Mouse (Mus musculus) large intestine, adult 2 months (tissue): ENCODE data around the gene Tgfbi. TPM values are rescaled to one million over a fixed set of nuclear protein-coding genes. Genes with fewer than 3 reads are reported as not detected.

Experiments
- DNase-seq: peaks from one replicate; pipeline ENCODE4 v3.0.0-alpha.2; 2012; ENCODE audit warnings: low read depth, low spot score
- WGBS: fragments of 180-500 bp; shearing (Covaris S2); methylation state at CpG from one replicate; pipeline ENCODE4 v1.1.7; 2018; 5-methylcytosine and 5-hydroxymethylcytosine counted together
- polyA plus RNA-seq: library from polyadenylated mRNA; depleted of rRNA; stranded (reverse); fragments of >200 nt; gene quantifications from 2 replicates; pipeline ENCODE4 v1.2.3, GENCODE M21; 2012

The Tgfbi gene
- polyA plus RNA-seq, 1 experiment, result 147 TPM

DNA sequence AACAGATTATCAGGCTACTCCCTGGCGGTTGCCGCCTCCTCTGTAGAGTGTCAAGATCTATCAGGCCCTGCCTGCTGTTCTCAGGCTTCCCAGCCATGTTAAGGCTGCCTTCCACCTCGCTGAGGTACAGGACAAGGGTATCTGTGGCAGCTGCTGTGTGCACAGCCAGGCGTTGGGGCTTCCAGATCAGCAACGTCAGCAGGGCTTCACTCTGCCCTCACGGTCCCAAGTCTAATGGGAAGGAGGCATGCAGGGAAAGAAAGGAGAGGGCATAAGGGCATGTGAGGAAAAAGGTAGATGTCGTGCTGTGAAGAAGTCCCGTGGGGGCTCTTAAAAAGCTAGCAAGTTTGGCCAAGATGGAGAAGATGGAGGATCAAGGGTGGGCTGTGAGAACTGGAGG is 14.1 kb upstream of the Tgfbi start:
- no peak for DNase-seq
- 86% methylated on average over 8 of the region's 8 CpGs for WGBS

DNA sequence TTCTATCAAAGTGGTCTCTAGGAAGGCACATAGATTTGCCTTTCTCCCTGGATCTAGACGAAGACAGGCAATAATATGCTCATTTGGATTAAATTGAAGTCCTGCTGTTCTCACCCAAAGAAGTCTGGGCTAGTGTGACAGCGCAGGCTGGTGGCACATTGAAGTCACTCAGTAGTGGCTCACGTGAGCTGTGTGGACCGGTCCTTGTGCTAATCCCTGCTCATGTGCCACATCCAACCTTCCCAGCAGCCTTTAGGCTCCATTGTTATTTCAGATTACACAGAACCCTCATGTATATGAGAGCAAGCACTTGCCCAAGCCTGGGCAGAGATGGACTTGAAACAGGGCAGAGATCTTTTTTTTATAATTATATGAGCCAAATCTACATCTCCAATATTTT is 12.0 kb upstream of the Tgfbi start:
- WGBS, result 79% methylated on average over 4 of the region's 4 CpGs
- no peak for DNase-seq

DNA sequence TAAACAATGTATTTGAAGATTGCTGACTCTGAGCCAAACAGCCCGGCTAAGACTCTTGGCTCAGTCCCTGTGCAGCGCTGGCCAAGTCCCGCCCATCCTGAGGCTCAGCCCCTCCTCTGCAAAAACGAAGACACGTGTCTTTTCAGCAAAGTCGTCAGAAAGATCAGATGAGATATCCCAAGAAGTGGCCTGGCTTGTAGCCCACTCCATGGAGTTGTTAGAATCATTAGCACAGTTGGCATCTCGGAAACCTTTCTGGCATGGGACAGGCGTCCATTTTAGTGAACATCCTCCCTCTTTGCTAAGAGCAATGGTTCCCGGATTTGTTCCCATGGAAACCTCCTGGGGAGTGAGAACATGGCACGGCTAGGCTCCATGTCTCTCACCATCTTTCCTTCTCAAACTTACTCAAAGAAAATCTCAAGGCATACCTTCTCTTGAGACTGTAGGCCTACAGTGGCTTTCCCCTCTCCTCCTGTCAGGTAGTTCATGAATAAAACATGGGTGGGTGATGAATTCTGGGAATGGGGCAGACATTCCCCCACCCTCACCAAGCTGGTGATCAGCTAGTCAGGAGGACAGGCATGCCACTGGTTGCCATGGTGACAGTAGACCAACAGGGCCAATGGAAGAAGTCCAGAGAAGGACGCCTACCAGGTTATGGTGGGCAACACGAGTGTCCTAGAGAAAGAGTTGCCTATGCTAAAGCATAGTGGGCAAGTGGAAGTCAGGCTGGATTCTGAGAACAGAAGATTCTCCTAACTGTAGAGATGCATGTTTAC is 11.3 kb upstream of the Tgfbi start:
- WGBS, result 26% methylated on average over 12 of the region's 12 CpGs
- no peak for DNase-seq

DNA sequence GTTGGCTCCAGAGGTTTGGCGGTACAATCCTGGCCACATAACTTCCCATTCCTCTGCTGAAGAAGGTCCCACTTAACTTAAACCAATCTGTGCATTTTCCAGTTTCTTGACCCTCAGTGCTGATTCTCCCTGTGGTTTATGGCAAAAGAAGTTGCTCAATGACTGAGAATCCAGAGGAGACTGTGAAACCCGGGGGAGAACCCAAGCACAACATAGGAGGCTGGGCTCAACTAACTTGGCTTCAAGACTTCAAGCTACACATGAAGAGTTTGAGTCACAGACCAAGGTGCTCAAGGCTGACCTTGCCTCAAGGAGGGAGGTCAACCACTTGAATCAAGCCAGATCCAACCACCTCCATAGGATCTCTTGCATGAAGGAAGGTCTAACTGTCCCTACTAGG is 9.8 kb upstream of the Tgfbi start:
- no peak for DNase-seq
- WGBS, result 86% methylated on average over 2 of the region's 2 CpGs

DNA sequence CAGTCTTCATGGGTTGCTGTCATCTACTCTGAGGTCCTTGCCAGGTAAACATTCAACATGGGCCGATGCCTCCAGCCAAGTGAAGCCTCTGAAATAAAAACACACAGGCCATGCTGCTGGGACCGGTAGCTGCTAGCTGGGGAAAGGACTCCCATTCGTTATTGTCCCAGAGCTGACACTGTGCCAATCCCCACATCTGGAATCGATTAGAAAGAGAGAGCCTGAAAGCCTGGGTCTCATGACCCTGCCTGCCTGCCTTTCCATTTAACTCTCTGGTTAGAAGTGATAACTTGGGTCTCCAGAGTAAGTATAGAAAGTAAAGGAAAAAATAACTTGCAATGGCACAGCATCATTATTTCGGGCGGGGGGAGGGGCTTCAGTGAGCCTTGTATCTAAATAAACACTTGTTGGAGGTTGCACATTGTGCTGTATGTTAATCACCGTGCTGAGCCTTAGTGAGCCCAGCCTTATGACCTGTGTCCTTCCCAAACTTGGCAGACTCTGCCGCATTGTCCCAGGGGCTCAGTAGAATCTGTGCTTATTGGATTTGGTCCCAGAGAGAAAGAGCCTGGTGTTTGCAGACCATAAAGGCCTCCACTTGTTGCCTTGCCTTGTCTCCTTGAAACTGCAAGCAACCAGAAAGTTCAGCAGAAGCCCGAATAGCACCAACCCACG is 9.0 kb upstream of the Tgfbi start:
- 10% methylated on average over 10 of the region's 10 CpGs for WGBS

DNA sequence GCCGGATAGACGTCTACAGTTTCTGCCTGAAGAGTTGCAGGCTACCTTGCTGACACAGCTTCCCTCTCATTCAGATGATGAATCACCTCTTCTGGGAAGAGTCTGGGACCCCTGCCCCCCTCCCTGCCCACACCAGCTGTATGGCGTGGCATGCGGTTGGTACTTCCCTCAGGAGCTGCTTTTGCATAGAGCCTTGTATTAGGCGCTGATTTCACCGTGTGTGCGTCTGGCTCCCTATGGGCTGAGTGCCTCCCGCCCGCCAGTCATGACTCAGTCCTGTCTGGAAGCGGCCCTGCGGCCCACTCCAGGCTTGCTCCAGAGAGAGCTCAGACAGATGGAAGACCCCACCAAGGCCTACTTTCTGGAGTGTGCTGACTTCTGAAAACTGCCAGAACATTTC is 8.1 kb upstream of the Tgfbi start:
- no peak for DNase-seq
- 54% methylated on average over 11 of the region's 11 CpGs for WGBS

More for the DNA sequence above, 9.0 kb upstream of the Tgfbi start:
- no peak for DNase-seq

DNA sequence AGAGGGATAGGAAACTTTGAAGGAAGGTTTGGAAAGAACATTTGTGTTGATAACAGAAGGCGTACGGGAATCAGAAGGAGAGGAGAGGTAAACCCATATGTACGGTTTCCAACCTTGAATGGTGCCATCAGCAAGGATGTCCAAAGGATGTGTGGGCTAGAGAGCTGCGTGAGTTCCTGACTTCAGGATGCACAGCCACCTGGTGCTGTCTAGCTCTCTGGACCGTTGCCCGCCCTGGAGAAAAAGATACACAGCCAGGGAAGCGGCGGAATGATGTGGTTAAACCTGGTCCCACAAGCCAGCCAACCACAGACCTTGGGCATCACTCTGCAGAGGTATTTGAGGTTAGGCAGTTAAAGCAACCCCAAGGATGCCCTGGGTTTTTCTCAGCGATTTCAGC is 3.8 kb upstream of the Tgfbi start:
- 86% methylated on average over 9 of the region's 9 CpGs for WGBS
- no peak for DNase-seq

DNA sequence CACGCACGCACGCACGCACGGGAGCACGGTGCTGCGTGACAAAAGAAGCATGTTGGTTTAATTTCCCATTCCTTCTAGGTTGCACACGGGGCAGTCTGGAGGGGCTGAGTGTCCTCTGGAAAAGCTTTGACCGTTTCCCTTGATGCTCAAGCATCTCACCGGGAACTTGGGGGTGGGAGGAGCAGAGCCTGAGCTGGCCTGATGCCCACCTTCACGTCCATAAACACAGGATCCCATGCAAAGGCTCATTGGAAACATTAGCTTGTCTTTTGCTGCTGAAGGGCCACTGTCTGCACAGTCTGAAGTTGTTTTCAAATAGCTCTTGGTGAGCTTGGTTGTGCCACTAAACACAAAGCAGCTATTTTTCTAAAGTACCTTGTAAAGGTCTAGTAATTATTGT is 2.6 kb upstream of the Tgfbi start:
- DNase-seq, result no peak
- WGBS, result 65% methylated on average over 11 of the region's 11 CpGs

DNA sequence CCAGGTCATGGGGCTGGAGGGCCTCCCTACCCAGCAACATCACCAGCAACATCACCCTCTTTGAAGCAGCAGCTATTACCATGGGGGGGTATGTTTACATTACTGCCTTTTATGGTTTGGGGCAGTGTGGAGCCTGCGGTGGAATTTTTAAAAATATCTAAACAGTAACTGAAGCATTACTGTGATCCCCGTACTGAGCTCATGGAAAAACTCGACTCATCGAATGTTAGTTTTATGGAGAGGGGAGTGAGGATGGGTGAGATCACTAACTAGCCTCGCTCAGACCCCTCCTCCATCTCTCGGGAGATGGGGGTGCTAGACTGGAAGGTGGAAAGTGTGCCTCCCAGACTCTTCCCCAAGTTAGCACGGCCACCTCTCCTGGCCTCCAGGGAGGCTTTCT is 2.1 kb upstream of the Tgfbi start:
- WGBS, result 30% methylated on average over 7 of the region's 7 CpGs

DNA sequence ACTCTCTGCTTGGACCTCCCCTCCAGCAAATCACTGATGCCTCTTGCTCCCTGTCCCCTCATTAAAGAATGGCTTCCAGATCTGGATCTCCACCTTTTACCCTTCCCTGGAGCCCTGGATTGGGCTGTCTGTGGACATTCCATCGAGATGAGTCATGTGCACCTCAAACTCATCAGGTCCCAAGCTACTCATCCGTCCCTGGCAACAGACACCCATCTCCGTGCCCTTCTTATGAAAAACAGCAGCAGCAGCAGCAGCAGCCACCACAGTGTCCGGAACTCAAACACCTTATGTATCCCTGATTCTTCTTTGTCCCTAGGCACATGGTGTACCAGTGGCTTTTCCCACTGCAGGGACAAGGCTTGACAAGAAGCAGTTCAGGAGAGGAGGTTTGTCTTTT is 1.5 kb upstream of the Tgfbi start:
- DNase-seq, result no peak
- 67% methylated on average over 4 of the region's 4 CpGs for WGBS

More for the DNA sequence above, 2.1 kb upstream of the Tgfbi start:
- no peak for DNase-seq

DNA sequence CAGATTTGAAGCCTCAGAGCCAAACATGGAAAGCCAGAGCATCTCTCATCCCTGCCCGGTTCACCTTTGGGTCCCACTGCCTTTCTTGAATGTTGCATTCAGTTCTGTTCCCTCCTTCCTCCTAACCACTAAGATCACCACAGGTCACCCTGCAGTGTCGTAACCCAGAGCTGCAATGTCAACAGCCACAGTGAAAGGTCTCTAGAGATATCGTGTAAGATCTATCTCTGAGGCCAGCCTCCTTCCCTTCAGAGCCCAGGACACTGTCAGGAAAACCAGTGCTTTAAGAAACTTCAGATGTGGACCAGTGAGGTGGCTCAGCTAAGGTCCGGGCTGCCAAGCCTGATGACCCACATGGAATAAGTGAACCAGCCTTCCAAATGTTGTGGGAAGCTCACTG is 1.8 kb downstream of the Tgfbi start:
- DNase-seq, result no peak
- 70% methylated on average over 4 of the region's 4 CpGs for WGBS

DNA sequence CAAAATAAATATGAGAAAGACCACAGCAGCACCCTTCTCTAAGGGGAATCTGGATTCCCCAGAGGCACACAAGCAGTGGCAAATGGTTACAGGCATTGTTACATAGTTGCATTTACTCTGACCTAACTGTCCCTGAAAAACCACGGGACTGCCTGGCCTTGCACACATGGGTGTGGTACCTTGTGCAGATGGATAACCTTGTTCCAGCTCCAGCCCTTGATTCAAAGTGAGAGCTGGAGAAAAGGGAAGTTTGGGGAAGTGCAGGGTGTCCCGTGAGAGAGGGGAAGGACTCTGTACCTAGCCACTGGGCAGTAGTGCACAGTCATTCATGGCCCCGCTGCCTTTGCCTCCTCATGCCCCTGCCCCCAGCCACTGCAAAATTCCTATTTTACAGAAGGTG is 2.4 kb downstream of the Tgfbi start:
- 6% methylated on average over 3 of the region's 3 CpGs for WGBS
- DNase-seq, result no peak

DNA sequence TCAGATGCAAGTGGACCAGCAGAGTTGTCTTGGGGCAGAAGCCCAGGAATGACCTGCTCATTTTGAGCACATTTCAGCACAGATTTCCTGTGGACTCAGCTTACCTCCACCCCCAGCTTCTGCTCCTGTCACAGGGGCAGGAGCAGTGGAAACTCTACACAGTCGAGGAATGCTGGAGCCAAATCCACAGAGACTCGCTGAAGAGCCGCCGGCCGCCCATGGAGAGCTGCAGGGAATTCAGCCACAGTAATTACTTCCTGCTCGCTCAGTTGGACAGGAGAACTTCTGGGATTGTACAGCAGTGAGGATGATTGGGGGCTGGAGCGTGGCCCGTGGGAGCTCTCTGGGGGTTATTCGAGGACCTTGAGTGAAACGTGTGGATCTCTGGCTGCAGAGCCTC is 3.0 kb downstream of the Tgfbi start:
- no peak for DNase-seq
- 17% methylated on average over 10 of the region's 10 CpGs for WGBS

DNA sequence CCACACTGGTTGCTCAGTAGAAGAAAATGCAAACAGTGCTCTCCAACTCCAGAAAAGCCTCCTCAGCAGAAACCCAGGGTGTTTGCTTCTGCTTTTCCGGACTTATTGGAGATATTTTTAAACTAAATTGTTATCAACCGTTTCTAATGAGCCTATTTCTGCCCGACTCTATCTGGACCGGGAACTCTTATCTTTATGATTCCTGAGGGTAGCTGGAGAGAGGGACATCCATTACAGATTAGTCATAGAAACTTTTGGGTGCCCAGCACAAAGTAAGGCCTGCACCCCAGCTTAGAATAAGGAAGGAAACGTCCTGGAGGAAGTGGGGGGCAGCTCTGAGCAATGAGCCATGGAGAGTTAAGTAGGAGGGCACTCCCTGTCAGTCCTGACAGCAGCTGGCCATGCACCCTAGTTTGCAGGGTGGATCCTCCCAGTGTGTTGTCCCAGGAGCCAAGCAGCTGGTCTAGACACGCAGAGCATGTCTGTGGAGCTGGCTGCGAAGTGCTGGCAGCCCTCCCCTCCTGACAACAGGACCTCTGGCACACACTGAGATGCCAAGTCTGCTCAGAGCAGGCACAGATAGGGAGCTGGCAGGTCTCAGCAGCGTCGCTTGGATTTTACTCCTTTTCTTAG is 4.2 kb downstream of the Tgfbi start:
- no peak for DNase-seq
- WGBS, result 28% methylated on average over 9 of the region's 9 CpGs

DNA sequence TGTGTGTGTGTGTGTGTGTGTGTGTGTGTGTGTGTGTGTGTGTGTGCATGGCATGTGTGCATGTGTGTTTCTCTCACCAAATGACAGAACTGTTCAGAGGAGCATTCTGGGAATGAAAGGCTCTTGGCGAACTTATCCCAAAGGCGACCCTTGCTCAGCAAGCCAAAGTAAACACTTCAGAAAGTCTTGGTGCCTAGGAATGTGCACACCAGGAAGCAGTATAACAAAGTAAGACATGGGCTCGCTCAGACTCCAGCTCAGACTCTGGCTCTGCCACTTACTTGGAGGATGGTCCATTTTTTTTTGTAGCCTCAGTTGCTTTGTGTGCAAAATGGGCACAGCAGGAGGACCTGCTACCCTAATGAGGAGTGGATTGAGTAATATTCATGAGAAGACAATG is 5.4 kb downstream of the Tgfbi start:
- DNase-seq, result no peak
- 26% methylated on average over 3 of the region's 3 CpGs for WGBS

DNA sequence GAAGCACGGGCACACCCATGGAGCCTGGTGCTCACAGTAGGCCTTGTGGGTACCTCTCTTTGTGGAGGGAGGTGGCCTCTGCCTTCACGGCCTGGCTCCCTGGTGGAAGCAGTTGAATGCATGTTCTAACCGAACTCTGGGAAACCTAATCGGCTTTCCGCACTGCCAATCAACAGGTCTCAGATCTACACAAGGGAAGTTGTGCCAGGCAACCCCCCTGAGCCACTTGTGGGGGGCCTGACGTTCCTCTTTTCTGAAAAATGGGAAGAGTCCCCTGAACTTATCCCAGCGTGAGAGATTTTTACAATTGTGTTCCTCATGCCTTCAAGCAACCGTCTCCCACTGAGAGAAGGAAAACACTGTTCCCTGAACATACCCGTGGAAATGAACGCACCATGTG is 5.9 kb downstream of the Tgfbi start:
- DNase-seq, result no peak
- 78% methylated on average over 10 of the region's 10 CpGs for WGBS

DNA sequence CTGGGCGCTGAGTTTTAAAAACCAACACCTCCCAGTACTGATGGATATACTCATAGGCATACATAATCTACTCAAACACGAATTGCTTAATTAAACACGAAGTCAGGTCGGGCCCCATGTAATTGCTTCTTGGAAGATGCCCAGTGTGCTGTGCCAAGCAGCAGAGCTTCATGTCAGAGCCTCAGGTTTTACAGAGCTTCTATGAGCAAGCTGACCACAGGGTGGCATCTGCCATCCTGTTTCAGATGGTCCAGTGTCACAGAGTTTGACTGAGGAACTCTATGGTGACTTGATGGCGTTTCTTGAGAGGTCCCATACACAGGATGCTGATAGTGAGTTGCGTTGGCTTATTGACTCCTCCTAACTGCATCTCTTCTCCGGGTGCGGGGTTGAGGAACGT is 6.5 kb downstream of the Tgfbi start:
- 16% methylated on average over 9 of the region's 9 CpGs for WGBS
- DNase-seq, result no peak

DNA sequence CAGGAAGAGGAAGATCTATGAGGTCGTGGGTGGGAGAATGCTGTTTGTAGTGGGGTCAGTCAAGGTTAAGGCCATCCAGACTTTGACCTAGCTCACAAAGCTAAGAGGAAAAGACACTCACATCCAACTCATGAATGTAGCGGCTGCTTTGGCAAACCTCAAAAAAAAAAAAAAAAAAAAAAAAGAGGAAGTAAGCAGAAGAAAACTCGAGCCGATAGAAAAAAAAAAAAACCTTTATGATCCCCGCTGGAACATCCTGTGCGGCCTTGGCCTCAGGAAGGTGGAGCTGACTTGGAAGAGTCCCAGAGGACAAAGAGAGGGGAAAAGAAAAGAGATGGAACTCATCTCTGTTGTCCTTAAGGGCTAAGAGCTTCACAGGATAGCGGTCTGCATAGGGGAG is 7.1 kb downstream of the Tgfbi start:
- 14% methylated on average over 7 of the region's 7 CpGs for WGBS
- DNase-seq, result no peak

DNA sequence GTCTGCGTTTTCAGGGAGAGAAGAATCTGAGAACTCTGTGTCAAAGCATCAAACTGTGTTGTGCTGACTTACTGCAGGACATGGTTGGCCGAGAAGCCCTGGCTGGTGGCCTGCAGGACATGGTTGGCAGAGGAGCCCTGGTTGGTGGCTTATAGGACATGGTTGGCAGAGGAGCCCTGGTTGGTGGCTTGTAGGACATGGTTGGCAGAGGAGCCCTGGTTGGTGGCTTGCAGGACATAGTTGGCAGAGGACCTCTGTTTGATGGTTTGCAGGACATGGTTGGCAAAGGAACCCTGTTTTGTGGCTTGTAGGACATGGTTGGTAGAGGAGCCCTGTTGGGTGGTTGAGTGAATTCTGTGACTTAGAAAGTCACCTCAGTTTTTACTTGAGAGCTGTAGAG is 7.9 kb downstream of the Tgfbi start:
- 91% methylated on average over 2 of the region's 2 CpGs for WGBS
- DNase-seq, result no peak

DNA sequence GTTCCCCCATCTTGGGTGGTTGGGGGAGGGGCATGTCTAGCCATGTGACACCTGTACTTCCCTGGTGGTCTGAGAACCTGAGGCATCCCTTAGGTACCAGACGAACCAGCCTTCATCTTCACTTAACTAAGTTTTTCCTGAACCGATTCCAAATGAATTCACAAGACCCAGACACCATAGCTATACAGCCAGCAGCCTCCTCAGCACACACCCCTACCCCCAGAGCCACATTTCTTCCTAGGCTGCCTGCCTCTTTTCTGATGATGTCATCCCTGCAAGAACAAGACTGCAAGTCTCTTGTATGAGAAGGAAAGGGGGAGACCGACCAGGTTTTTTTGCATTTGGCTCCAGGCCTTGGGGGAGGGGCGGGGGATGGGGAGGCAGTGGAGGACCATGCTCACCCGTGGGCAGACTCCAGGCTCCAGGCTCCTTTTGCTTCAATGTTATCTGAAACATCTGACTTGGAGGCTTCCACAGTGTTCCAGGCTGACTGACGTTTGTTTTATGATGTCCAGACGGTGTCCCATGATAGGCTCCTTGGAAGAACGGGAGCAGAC is 13.0 kb downstream of the Tgfbi start:
- DNase-seq, result no peak
- WGBS, result 68% methylated on average over 8 of the region's 8 CpGs

DNA sequence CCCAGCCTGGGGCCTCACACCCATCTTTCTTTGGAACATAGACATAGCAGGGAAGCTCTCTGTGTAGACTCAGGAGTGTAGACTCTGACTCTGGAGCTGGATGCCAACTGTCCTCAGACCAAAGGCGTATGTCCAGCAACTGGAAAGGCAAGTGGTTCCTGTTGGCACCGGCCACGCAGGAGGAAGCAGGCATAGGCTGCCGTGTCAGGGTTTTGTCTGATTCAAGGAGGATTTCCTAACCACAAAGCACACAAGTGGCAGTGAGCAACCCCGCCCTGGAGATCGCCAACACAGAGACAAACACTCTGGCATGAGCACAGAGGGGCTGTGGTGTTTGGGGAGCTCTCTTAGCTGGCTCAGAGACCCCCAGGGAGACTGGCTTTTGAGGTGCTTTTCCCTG is 17.2 kb downstream of the Tgfbi start:
- no peak for DNase-seq
- WGBS, result 16% methylated on average over 6 of the region's 6 CpGs
